Mouse (Mus musculus) B cell, adult 2 months (primary cell): ENCODE measurements around the gene Pimreg.

Experiments
- DNase-seq, 2 experiments: peaks; one replicate each; pipeline ENCODE4 v3.0.0; 2022

The Pimreg gene

DNA sequence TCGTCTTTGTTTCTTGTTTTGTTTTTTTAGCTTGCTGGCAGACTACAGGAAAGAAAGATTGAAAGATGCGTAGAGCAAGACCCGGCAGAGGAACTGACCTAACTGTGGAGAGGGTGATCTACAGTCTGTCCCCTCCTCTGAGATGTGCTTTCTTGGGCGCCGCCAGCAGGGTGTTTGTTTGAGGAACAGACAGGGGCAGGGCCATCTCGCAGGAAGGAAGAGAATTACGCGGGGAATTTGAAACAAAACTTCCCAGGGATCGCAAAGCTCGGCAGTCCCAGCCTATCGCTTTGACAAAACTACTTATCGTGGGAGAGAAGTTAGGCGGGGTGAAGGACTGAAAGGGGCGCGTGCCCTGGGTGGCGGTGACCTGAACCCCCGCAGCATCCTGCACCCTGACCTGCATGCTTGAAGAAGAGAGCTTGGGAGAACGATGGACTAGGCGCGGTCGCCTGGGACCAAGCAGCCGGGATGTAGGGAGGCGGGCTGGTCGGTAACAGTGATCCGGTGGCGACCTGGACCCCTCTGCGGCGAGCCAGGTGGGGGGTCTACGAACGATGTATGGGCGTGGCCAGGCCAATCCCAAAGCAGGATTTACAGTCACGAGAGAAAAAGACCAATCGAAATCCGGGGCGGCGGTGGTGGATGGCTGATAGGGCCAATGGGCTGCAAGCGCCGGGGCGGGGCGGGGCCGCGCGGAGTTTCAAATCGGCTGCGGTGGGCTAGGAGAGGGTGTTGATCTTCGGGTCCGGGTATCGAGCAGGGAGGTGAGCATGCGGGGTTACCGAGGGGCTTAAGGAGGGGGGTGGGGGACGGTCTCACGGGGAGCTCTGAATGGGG is at the start of gene Pimreg:
Gene Pimreg (plus strand): TSS at position 265 of the 840 bp plus-strand sequence.
- peak; percentile 83 for DNase-seq

DNA sequence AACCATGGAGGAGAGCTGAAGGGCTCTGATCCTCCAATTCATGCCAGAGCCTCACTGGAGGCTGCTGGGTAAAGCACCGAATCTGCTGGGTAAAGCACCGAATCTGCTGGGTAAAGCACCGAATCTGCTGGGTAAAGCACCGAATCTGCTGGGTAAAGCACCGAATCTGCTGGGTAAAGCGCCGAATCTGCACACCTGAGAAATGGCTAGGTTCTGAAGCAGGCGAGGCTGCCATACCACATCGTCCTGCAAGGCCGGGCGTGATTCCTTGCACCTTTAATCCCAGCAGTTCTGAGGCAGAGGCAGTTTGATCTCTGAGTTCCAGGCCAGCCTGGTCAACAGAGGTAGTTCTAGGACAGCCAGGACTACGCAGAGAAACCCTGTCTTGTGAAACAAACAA is 49.4 kb upstream of the Pimreg start:
- no peak for DNase-seq

- no peak for DNase-seq
Measured at GRCm38 (mm10) chr11:71995968-71996511, 45.8 kb upstream of the Pimreg start.

DNA sequence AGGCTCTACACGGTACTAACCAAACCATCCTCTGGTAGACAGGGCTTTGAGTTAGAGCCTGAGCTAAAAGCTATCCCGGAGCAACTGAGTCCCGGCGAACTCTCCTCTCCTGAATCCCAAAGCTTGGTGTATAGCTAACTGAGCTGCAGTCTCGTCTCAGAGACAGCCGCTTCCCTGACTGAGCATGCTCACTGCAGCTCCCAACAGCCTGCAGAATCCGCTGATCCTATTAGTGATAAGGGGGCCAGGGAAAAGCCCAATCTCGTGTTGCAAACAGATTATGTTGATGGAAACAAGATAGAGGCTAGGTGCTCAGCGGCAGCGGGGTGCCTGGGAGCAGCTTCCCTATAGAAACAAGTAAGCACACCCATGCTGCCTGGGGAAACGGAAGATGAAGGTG is 45.0 kb upstream of the Pimreg start:
- no peak for DNase-seq

DNA sequence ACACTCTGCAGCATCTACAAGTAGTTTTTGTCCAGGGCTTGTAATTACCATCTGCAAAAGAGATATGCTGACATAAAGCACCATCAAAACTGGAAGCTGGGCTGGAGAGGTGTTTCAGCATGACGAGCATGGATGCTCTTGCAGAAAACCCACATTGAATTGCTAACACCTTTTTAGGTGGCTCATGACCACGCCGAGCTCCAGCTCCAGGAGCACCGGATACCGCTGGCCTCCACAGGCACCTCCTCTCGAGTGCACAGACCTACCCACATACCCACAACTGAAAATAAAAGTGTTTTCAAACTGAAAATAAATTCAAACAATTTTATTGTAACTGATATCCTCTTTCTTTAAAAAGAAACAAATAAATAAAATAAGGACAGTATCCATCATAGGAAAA is 41.6 kb upstream of the Pimreg start:
- DNase-seq, result no peak

DNA sequence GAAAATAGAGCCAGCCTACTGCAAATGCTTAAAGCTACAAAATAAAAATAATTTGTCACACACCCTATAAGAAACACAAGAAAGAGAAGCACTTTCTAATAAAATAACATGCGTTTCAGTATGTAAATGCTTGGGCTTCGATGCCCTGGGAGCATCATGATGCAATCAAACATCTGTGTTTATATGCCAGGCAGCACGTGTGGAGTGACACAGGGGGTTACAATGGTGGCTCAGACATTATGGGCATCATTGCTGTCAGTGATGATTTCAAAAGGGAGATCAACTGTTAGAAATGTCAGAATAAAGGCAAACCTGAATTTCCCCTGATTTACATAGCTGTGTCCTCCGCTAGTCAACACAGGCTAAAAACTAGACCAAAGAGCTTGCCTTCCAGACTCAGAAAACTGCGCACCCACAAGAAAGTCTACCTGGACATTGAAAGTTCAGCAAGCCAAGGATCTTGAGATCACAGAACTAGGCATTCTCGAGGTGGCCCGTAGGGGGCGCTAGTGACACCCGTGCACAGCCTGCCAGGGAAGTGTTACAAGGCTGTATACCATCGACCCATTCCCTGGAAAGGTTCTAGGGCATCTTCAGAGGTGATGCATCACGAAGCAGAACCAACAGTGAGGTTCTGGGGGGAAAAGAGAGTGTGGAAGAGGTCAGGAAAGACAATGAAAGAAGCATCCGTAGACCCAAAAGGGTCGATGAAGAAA is 39.5 kb upstream of the Pimreg start:
- peak; percentile 57 to 61 for DNase-seq

DNA sequence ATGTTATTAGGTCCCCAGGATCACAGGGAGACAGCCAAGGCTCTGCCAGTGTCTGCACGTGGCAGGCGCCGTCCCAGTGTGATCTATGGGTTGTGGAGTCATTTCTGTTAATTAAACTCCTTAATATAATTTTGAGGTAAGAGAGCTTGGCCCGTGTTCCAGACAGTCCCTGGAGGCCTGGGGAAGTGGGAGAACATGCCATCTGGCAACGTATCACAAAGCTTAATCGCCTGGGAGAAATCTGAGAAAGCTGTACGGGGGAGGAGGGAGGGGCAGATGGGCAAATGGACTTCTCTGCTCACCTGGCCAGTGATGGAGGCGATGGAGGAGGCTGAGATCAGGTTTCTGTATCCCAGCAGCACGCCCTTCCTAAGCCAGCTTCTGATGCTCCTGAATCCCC is 38.7 kb upstream of the Pimreg start:
- DNase-seq, result no peak

DNA sequence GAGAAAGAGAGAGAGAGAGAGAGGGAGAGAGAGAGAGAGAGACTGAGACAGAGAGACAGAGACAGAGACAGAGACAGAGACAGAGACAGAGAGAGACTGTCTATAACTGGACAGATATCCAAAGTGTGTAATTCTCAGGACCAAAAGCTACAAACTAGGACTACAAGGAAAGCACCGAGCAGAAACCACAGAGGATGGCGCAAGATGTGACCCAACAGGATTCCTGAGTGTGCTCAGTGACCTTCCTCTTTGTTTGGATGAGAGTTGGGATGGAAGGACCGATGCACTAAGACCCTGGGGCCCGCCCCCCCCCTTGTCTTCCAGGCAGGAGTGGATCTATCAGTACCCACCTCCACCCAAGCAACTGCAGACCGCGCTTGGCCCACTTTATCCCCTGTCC is 36.3 kb upstream of the Pimreg start:
- DNase-seq, result no peak

- DNase-seq, result no peak
Measured at GRCm38 (mm10) chr11:72010367-72010766, 31.5 kb upstream of the Pimreg start.

DNA sequence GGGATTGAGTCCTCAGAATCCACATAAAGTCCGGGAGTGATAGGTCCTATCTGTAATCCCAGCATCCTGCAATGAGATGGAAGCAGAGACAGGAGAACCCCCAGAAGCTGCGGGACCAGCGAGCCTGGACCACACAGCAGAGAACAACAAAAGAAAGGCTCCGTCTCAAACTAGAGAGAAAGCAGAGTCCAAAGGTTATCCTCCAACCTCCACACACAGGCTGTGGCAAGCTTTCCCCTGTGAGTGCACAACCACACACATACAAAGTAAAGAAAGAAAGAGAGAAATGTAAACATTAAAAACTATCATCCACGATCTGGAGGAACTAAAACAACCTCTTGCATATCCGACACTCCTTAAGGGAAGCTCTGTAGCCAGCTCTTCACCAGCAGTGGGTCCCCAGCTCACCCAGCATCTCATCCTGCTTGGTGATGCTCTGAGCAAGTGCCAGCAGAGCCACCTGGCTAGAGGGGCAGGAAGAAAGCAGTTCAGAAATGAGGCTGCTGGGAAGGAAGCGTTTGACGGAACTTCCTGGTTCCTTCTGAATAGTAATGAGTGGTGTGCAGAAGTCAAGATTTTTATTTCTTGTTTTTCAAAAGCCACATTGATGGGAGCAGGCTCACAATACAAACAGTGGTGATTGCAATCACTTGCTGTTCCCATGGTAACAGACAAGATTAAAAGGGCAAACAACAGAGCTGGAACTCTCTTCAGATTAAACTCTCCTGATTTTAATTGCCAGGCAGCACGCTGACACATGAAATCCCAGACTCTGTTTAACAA is 30.7 kb upstream of the Pimreg start:
- no peak for DNase-seq

- no peak for DNase-seq
Measured at GRCm38 (mm10) chr11:72011955-72012354, 29.9 kb upstream of the Pimreg start.

DNA sequence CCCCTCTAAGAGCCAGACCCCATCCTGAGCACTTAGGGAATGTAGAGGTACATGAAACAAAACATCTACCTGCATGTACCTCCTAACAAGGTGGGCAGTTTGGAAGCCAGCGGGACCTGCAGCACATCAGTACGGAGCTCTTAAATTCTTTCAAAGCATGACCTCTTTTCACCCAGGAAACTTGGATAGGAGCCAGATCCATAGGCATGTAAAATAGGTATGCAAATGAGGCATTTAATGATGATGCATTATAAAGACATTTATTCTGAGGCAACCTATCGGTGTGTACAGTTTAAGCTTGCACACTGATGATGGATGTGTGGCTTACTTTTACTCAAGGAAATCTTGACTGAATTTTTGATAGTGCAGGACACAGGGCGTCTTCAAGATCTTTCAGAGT is 27.2 kb upstream of the Pimreg start:
- no peak for DNase-seq

- no peak for DNase-seq
Measured at GRCm38 (mm10) chr11:72016518-72017252, 25.1 kb upstream of the Pimreg start.

- DNase-seq, result no peak
Measured at GRCm38 (mm10) chr11:72017253-72017601, 24.6 kb upstream of the Pimreg start.

DNA sequence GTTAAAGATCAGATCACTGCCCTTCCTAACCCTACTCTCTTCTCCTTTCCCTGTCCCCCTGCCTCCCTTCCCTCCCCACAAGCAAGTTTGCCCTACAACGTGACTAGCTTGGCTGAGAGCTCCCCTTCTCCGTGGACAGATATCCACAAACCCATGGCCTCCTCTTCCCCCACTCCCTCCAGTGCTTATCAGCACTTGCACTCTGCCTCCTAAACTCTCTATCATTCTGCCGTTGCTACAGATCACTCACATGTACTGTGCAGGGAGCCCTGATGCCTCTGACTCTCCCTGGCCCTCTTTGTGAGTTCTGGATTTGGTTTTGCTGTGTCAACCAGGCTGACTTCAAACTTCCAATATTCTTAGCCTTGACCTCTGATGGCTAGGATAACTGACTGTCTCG is 20.8 kb upstream of the Pimreg start:
- DNase-seq, result no peak

DNA sequence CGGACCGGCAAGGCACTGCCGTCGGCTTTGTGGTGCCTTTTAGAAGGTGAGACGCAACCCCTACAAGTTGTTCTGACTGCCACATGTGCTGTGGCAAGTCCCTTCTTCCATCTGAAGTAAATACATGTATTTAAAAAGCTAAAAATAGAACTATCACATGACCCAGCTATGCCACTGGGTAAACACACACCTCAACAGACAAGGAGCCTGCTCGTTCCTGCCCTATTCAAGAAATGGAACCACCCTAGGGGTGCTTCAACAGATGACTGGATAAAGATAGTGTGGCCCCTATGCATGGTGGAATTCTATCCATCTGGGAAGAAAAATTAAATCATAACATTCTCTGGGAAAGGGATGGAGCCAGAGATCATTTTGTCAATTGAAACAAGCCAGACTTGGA is 19.0 kb upstream of the Pimreg start:
- no peak for DNase-seq

GRCm38 (mm10) chr11:72023581-72023980 is 18.3 kb upstream of the Pimreg start:
- DNase-seq, result peak; percentile 36 to 40

GRCm38 (mm10) chr11:72024193-72024781 is 17.5 kb upstream of the Pimreg start:
- peak; percentile 60 to 61 for DNase-seq

GRCm38 (mm10) chr11:72025843-72026242 is 16.0 kb upstream of the Pimreg start:
- peak; percentile 20 to 22 for DNase-seq

DNA sequence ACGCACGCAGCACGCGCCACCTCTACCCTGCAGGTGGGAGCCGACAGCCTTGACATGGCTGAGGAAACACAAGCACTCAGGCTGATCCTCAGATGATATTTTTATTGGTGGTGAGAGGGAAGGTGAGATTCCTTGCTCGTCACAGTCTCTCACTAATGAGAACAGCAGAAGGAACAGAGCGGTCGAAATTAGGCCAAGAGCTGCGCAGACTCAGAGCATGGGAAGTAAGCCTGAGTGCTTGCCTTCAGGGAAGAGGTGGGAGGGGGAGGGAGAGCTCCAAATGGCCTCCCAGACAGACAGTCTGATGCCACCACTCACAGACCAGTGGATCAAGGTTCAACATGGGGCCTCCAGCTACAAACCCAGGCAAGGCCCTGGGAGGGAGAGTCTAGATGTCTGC is 15.3 kb upstream of the Pimreg start:
- DNase-seq, result no peak

GRCm38 (mm10) chr11:72027836-72028235 is 14.0 kb upstream of the Pimreg start:
- DNase-seq, result no peak

DNA sequence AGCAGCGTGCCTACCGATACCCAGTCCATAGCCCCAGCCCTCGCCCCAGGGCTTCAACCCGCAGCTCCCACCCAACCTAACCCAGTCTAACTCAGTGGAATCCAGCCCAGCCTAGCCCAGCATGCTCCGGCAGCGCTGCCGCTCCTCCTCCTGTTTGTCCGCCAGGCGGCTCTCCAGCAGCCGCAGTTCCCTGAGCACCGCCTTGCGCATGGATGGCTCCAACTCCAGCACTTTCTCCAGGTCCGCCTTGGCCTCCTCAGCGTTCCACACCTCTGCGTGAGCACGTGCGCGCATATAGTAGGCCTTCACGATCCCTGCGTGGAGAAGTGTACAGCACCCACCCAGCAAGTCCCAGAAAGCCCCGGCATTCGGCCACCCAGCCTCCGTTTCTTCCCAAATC is 12.7 kb upstream of the Pimreg start:
- DNase-seq, result no peak
